Mouse (Mus musculus) mouse embryonic stem cell (cell line): ENCODE measurements around the gene Gm45521.

Source experiments
- in situ Hi-C, 2 experiments: fragments of 300-500 bp; cut with MboI; formaldehyde crosslinking; loops; 1 replicate in 1 of 2; 3 replicates in 1 of 2; pipeline ENCODE4 v1.14.3; 2019 to 2020; ENCODE audit warnings: low sequenced_read_pairs in 2 of 2, low pct_unique_long_range_greater_than_20kb in 1 of 2, mixed read lengths in 1 of 2; ENCODE audit not compliant: unreplicated experiment in 1 of 2

The Gm45521 gene

GRCm38 (mm10) chr14:7957049-7957448 is at the start of gene Gm45521:
TSS of gene Gm45521 (plus strand) at chr14:7957288.
- in situ Hi-C loops: loop anchor here in 1 of 2 experiments (10.0 kb wide), 1 partner anchor 142 kb away; the partner anchor contains the start of gene Flnb

DNA sequence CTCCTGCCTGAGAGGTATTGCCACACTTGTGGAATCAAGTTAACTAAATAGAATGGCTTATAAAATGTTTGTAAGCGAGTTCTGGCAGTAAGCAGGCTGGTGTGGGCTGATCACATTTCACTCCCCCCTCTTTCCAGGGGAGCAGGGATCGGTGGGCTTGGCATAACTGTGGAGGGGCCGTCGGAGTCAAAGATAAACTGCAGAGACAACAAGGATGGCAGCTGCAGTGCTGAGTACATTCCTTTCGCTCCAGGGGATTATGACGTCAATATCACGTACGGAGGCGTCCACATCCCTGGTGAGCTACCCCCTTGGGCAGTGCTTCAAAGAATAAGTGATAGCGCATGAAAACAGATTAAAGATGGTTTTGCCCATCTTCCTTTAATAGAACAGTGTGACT is 47.6 kb upstream of the Gm45521 start:
- in situ Hi-C loops: loop anchor here in 1 of 2 experiments (25.0 kb wide), 1 partner anchor 97 kb away; the partner anchor contains the start of gene Flnb

DNA sequence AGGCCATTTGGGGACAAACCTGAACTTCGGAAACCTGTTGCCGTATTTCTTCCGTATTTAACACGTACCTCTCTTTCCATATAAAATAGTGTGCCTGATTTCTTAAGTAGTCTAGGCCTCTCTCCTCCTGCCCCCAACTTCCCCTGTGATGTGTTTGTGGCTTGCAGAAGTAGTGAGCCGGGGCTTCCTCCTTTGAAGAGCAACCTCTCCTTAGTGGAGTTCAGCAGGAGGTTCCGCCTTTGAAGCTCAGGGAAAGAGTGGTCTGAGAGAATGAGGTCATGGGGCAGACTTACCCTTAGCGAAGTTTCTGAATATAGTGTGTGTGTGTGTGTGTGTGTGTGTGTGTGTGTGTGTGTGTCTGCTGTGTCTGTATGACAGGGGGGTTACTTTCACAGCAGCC is 43.2 kb upstream of the Gm45521 start:
- in situ Hi-C loops: loop anchor here in 1 of 2 experiments (25.0 kb wide), 1 partner anchor 102 kb away; the partner anchor contains the start of gene Flnb

- in situ Hi-C loops: loop anchor here in 1 of 2 experiments (25.0 kb wide), 1 partner anchor 102 kb away; the partner anchor contains the start of gene Flnb
Observed at GRCm38 (mm10) chr14:7914461-7914860, 42.6 kb upstream of the Gm45521 start.

GRCm38 (mm10) chr14:7918150-7918991 is 38.7 kb upstream of the Gm45521 start:
- in situ Hi-C loops: loop anchor here in 1 of 2 experiments (5.0 to 25.0 kb wide), 2 partner anchors 36 to 106 kb away; partner anchors contain the start of gene Flnb

DNA sequence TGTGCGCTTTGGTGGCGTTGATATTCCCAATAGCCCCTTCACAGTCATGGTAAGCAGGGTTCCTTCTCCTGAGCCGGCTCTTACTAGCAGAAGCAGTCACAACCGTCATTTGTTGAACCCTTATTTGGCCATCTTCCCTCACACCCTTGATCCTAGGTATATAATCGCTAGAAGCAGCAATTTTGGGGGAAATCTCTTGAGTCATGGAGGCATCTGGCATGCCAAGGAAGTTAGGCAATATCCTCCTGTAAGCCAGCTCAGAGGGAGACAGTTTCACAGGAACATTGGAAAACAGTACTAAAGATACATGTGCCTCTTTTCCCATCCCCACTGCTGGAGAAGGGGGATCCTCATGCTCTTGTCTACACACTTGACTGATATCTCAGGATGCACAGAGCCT is 37.8 kb upstream of the Gm45521 start:
- in situ Hi-C loops: loop anchor here in 1 of 2 experiments (5.0 to 25.0 kb wide), 2 partner anchors 37 to 107 kb away; partner anchors contain the start of gene Flnb

GRCm38 (mm10) chr14:7919921-7920320 is 37.2 kb upstream of the Gm45521 start:
- in situ Hi-C loops: loop anchor here (5.0 to 25.0 kb wide), 3 partner anchors 38 to 108 kb away; partner anchors contain the start of gene Flnb (in 2 of the 2)

GRCm38 (mm10) chr14:7921459-7921858 is 35.6 kb upstream of the Gm45521 start:
- in situ Hi-C loops: loop anchor here (10.0 to 25.0 kb wide), 2 partner anchors 107 to 109 kb away; partner anchors contain the start of gene Flnb (in 2 of the 2)

GRCm38 (mm10) chr14:7923635-7924034 is 33.5 kb upstream of the Gm45521 start:
- in situ Hi-C loops: loop anchor here (10.0 to 25.0 kb wide), 2 partner anchors 109 to 111 kb away; partner anchors contain the start of gene Flnb (in 2 of the 2)

DNA sequence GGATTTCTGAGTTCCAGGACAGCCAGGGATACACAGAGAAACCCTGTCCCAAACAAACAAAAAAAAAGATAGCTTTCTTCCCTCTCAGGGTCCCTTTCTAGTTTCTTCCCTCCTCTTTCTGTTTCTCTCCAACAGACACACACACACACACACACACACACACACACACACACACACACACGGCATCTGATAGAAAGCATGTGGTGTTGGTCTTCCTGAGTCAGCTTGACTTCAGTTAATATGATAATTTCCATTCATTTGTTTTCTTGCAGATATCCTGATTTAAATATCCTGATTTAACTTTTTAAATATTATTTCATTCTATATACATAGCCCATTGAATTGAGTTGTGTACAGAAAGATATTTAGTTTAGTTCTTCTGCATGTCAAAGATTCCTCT is 28.7 kb upstream of the Gm45521 start:
- in situ Hi-C loops: loop anchor here in 1 of 2 experiments (10.0 kb wide), 1 partner anchor 114 kb away; the partner anchor contains the start of gene Flnb

DNA sequence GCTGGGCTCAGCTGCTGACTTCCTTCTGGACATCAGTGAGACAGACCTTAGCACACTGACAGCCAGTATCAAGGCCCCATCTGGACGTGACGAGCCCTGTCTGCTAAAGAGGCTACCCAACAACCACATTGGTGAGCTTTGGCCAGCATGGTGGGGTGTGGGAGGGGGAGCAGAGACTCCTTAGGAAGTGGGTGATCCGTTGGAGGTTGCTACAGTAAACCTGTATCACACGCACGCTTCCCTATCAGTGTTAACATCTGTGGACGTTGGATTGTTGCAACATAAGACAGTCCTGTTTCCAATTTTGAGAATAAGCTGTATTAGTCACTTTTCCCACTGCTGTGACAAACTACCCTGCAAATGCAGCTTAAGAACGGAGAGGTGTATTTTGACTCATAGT is 28.1 kb upstream of the Gm45521 start:
- in situ Hi-C loops: loop anchor here in 1 of 2 experiments (10.0 kb wide), 1 partner anchor 114 kb away; the partner anchor contains the start of gene Flnb

- in situ Hi-C loops: no loop called here
Observed at GRCm38 (mm10) chr14:7932151-7932550, 24.9 kb upstream of the Gm45521 start.

DNA sequence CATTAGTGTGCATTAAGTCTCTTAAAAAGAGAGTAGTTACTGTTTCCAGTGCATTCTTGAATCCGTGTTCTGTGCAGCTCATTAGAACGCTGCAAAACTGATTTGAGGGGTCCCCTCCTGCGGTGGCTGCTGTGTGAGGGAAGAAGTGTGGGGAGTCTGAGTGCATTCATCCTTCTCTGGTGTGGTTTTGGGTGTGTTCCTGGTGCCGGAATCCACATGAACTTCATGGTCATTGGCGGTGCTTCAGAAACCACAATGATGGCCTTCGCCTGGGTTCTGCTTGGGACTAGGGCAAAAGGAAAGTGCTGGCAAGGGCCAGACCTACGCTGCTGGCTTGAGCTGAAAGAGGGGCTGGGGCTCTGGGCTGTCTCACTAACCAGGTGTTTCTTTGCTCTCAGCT is 22.9 kb upstream of the Gm45521 start:
- in situ Hi-C loops: no loop called here

DNA sequence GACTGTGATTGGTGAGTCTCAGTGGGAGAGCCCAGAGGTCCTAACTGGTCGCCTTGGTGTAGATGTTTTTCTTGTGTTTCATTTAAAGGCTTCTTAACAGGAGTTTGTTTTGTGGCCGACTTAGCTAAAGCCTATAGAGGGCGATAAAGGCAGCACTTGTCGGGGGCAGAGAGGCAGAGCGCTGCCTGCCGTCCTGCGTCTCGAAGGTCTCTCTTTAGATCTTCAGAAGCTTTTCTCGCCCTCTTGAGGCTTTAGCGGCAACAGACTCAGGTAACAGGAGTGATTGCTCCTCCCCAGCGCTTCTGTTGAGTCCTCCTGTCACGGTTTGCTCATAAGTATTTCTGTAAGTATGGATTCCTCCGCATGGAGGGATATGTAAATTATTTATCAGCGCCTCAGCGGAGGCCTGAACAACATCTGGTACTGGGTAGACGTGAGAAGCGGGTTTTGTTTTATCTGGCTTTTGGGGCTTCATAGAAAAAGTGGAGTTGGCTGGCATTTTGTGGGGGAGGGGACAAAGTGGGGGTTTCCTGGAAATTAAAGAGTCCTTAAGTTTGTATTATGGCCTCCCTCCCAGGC is 19.9 kb upstream of the Gm45521 start:
- in situ Hi-C loops: no loop called here

GRCm38 (mm10) chr14:7938809-7939784 is 18.0 kb upstream of the Gm45521 start:
- in situ Hi-C loops: no loop called here

DNA sequence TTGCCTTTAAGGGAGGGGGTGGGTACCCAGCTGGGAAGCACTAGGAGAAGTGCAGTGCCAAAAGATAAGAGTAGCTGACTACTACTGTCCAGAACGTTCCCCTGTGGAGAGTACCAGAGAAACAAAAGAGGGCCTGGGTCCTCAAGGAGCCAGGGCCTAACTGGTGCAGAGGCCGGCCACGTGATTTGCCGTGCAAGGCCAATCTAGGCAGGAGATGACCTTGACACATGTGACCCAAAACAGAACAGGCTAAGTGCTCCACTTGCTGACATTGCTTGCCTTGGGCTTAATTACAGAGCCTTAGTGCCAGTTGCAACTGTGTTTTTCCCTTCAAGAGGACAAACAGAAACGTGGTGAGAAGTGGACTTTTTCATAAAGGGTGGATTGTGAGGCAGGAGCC is 15.7 kb upstream of the Gm45521 start:
- in situ Hi-C loops: no loop called here

DNA sequence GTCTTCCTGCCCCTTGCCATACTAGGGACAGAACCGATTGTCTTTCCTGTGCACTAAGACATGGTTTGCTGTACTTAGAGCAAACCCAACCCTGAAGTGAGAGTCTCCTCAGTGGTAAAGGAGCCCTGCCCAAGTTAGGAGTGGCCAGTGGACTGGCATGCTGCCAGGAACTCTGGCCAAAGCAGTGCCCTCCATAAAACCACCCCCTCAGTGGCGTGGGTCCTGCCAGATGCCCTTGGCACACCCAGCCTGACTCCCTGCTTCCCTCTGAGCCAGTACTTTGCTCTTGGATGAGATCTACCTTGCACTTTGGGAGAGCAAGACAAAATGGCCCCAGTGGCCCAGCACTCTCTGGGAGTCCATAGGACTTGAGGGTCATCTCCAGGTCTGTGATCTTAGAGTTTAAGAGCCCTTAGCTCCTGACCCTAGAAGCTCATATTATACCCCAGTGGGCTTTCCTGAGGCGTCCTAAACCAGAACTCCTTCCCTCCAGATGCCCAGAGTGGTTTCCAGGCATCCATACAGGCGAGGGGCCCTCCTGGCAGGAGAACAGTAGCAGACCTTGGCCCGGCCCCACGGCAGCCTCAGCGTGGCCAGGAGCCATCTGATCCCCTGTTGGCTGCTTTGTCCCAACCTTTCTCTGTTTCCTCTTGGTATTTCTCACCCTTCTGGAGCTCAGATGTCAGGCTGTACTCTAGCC is 13.8 kb upstream of the Gm45521 start:
- in situ Hi-C loops: no loop called here
